Mouse (Mus musculus) neural tube, embryonic 15.5 days (tissue): ENCODE results near the gene Gm20388. TPM values are rescaled to one million over a fixed set of nuclear protein-coding genes. Genes with fewer than 3 reads are reported as not detected.

Experiments
- ATAC-seq: fragments of 200-750 bp; cut with Nextera tagmentation; 2 replicates; pipeline ENCODE4 v1.8.0; 2017; ENCODE audit warnings: mild to moderate bottlenecking, moderate TSS enrichment, moderate library complexity; ENCODE audit not compliant: low FRiP score
- H3K27ac ChIP-seq: fragments of 300-500 bp; sonication (generic); replicated peaks from 2 replicates; pipeline ENCODE4 v1.5.1; 2015; ENCODE audit warnings: mild to moderate bottlenecking, inconsistent platforms
- H3K27me3 ChIP-seq: fragments of 300-500 bp; sonication (generic); replicated peaks from 2 replicates; pipeline ENCODE4 v1.6.1; 2015; ENCODE audit warnings: inconsistent platforms
- H3K36me3 ChIP-seq: fragments of 300-500 bp; sonication (generic); 2 replicates; pipeline ENCODE4 v1.6.1; 2015; ENCODE audit warnings: inconsistent platforms
- H3K4me1 ChIP-seq: fragments of 300-500 bp; sonication (generic); 2 replicates; pipeline ENCODE4 v1.6.1; 2015; ENCODE audit warnings: inconsistent platforms
- H3K4me2 ChIP-seq: fragments of 300-500 bp; sonication (generic); 2 replicates; pipeline ENCODE4 v1.6.1; 2015; ENCODE audit warnings: inconsistent platforms, mild to moderate bottlenecking, moderate library complexity
- H3K4me3 ChIP-seq: fragments of 300-500 bp; sonication (generic); replicated peaks from 2 replicates; pipeline ENCODE4 v1.5.1; 2015; ENCODE audit warnings: mild to moderate bottlenecking, inconsistent platforms
- H3K9ac ChIP-seq: fragments of 300-500 bp; sonication (generic); replicated peaks from 2 replicates; pipeline ENCODE4 v1.6.1; 2015; ENCODE audit warnings: mild to moderate bottlenecking, inconsistent platforms
- H3K9me3 ChIP-seq: fragments of 300-500 bp; sonication (generic); replicated peaks from 2 replicates; pipeline ENCODE4 v1.6.1; 2016; ENCODE audit warnings: inconsistent platforms
- WGBS: fragments of 180-500 bp; shearing (Covaris S2); methylation state at CpG from one replicate; pipeline ENCODE4 v1.1.7; 2015; ENCODE audit warnings: mixed read lengths; 5-methylcytosine and 5-hydroxymethylcytosine counted together
- polyA plus RNA-seq: library from polyadenylated mRNA; unstranded; fragments of >200 nt; fragmentation: Nextera tagmentation; extraction: Ambion mirVana; gene quantifications from 2 replicates; pipeline ENCODE4 v1.2.1, GENCODE M21; 2015

Gene Gm20388
- polyA plus RNA-seq, 1 experiment from 2014 or later: not detected

- Histone ChIP-seq H3K4me1 (peaks cover 61% of the 10 kb centered on the region), H3K9ac (no peak overlapping the region), H3K27me3 (no peaks in the 10 kb centered on the region), H3K9me3 (no peaks in the 10 kb centered on the region), H3K27ac (no peak overlapping the region; the same call in 1 of the 2 replicates), H3K4me2 (peak overlapping the region; percentile 94), H3K36me3 (no peaks in the 10 kb centered on the region), H3K4me3 (no peak overlapping the region)
- 45% methylated on average over 2 of the region's 2 CpGs for WGBS
- ATAC-seq: no peak
These were observed 4323.9 kb downstream of the Gm20388 start for GRCm38 (mm10) chr8:124234496-124234895.

GRCm38 (mm10) chr8:124235536-124235935 is 4324.9 kb downstream of the Gm20388 start:
- 93% methylated on average over 4 of the region's 4 CpGs for WGBS
- Histone ChIP-seq H3K36me3 (no peaks in the 10 kb centered on the region), H3K9me3 (no peaks in the 10 kb centered on the region), H3K27ac (no peak overlapping the region), H3K4me2 (no peak overlapping the region), H3K27me3 (no peaks in the 10 kb centered on the region), H3K9ac (no peak overlapping the region), H3K4me1 (peaks cover 71% of the 10 kb centered on the region), H3K4me3 (no peak overlapping the region)
- no peak for ATAC-seq

- Histone ChIP-seq H3K4me1 (peaks cover 64% of the 10 kb centered on the region), H3K4me2 (no peak overlapping the region), H3K27me3 (no peaks in the 10 kb centered on the region), H3K9me3 (no peaks in the 10 kb centered on the region), H3K4me3 (no peak overlapping the region), H3K27ac (no peak overlapping the region), H3K9ac (no peak overlapping the region), H3K36me3 (no peaks in the 10 kb centered on the region)
- ATAC-seq: no peak
- WGBS: 82% methylated on average over 6 of the region's 6 CpGs
These were observed 4328.7 kb downstream of the Gm20388 start for GRCm38 (mm10) chr8:124239350-124239749.

GRCm38 (mm10) chr8:124240932-124241331 is 4330.3 kb downstream of the Gm20388 start:
- H3K4me2 ChIP-seq: no peak overlapping the region
- no peak for ATAC-seq
- 58% methylated on average over 8 of the region's 8 CpGs for WGBS
- H3K27ac ChIP-seq: peak overlapping the region; percentile 2; the same call in 1 of the 2 replicates
- H3K36me3 ChIP-seq: no peaks in the 10 kb centered on the region
- H3K4me3 ChIP-seq: no peak overlapping the region
- H3K27me3 ChIP-seq: no peaks in the 10 kb centered on the region
- H3K9ac ChIP-seq: no peak overlapping the region
- H3K4me1 ChIP-seq: peaks cover 50% of the 10 kb centered on the region
- H3K9me3 ChIP-seq: no peaks in the 10 kb centered on the region

GRCm38 (mm10) chr8:124242208-124242607 is 4331.6 kb downstream of the Gm20388 start:
- H3K4me1 ChIP-seq: peaks cover 47% of the 10 kb centered on the region
- no peak overlapping the region; the same call in 1 of the 2 replicates for H3K27ac ChIP-seq
- H3K27me3 ChIP-seq: no peaks in the 10 kb centered on the region
- H3K4me2 ChIP-seq: no peak overlapping the region
- H3K36me3 ChIP-seq: no peaks in the 10 kb centered on the region
- no peak overlapping the region for H3K4me3 ChIP-seq
- WGBS: 69% methylated on average over 6 of the region's 6 CpGs
- no peak overlapping the region for H3K9ac ChIP-seq
- no peaks in the 10 kb centered on the region for H3K9me3 ChIP-seq
- ATAC-seq: no peak

- H3K36me3 ChIP-seq: no peaks in the 10 kb centered on the region
- H3K4me2 ChIP-seq: no peak overlapping the region
- no peak overlapping the region for H3K27ac ChIP-seq
- H3K9ac ChIP-seq: no peak overlapping the region
- peaks cover 42% of the 10 kb centered on the region for H3K4me1 ChIP-seq
- no peaks in the 10 kb centered on the region for H3K27me3 ChIP-seq
- no peak for ATAC-seq
- no peak overlapping the region for H3K4me3 ChIP-seq
- WGBS: 96% methylated on average over 5 of the region's 5 CpGs
- H3K9me3 ChIP-seq: no peaks in the 10 kb centered on the region
These were observed 4332.3 kb downstream of the Gm20388 start for GRCm38 (mm10) chr8:124242913-124243312.

- H3K27ac ChIP-seq: no peak overlapping the region
- peaks cover 16% of the 10 kb centered on the region for H3K4me1 ChIP-seq
- ATAC-seq: no peak
- H3K9ac ChIP-seq: no peak overlapping the region
- H3K4me3 ChIP-seq: no peak overlapping the region
- 89% methylated on average over 6 of the region's 6 CpGs for WGBS
- H3K27me3 ChIP-seq: no peaks in the 10 kb centered on the region
- no peaks in the 10 kb centered on the region for H3K9me3 ChIP-seq
- no peaks in the 10 kb centered on the region for H3K36me3 ChIP-seq
- no peak overlapping the region for H3K4me2 ChIP-seq
These were observed 4336.9 kb downstream of the Gm20388 start for GRCm38 (mm10) chr8:124247581-124247980.

GRCm38 (mm10) chr8:124248688-124249087 is 4338.0 kb downstream of the Gm20388 start:
- H3K4me2 ChIP-seq: no peak overlapping the region
- 92% methylated on average over 6 of the region's 6 CpGs for WGBS
- H3K36me3 ChIP-seq: no peaks in the 10 kb centered on the region
- no peaks in the 10 kb centered on the region for H3K27me3 ChIP-seq
- no peak for ATAC-seq
- no peaks in the 10 kb centered on the region for H3K9me3 ChIP-seq
- H3K4me1 ChIP-seq: peaks cover 25% of the 10 kb centered on the region
- H3K4me3 ChIP-seq: no peak overlapping the region
- H3K9ac ChIP-seq: no peak overlapping the region
- no peak overlapping the region for H3K27ac ChIP-seq

GRCm38 (mm10) chr8:124250255-124250654 is 4339.6 kb downstream of the Gm20388 start:
- H3K9me3 ChIP-seq: no peaks in the 10 kb centered on the region
- WGBS: 40% methylated on average over 3 of the region's 3 CpGs
- H3K4me1 ChIP-seq: peaks cover 28% of the 10 kb centered on the region
- no peak overlapping the region for H3K27ac ChIP-seq
- no peak overlapping the region for H3K4me2 ChIP-seq
- no peak overlapping the region for H3K4me3 ChIP-seq
- no peak for ATAC-seq
- H3K9ac ChIP-seq: no peak overlapping the region
- H3K27me3 ChIP-seq: no peaks in the 10 kb centered on the region
- no peaks in the 10 kb centered on the region for H3K36me3 ChIP-seq

- Histone ChIP-seq H3K4me3 (no peak overlapping the region), H3K4me1 (peaks cover 30% of the 10 kb centered on the region), H3K27ac (no peak overlapping the region), H3K27me3 (no peaks in the 10 kb centered on the region), H3K36me3 (no peaks in the 10 kb centered on the region), H3K9ac (no peak overlapping the region), H3K4me2 (no peak overlapping the region), H3K9me3 (no peaks in the 10 kb centered on the region)
- WGBS: 20% methylated on average over 4 of the region's 4 CpGs
- ATAC-seq: no peak
These were observed 4340.1 kb downstream of the Gm20388 start for GRCm38 (mm10) chr8:124250785-124251184.

GRCm38 (mm10) chr8:124252533-124252950 is 4341.9 kb downstream of the Gm20388 start:
- H3K36me3 ChIP-seq: no peaks in the 10 kb centered on the region
- H3K4me3 ChIP-seq: no peak overlapping the region
- peaks cover 47% of the 10 kb centered on the region for H3K4me1 ChIP-seq
- WGBS: 82% methylated on average over 5 of the region's 5 CpGs
- H3K27me3 ChIP-seq: no peaks in the 10 kb centered on the region
- no peak for ATAC-seq
- no peaks in the 10 kb centered on the region for H3K9me3 ChIP-seq
- no peak overlapping the region for H3K9ac ChIP-seq
- no peak overlapping the region for H3K27ac ChIP-seq
- H3K4me2 ChIP-seq: no peak overlapping the region

GRCm38 (mm10) chr8:124253939-124254338 is 4343.3 kb downstream of the Gm20388 start:
- 89% methylated on average over 6 of the region's 6 CpGs for WGBS
- Histone ChIP-seq H3K9ac (no peak overlapping the region), H3K4me1 (peaks cover 58% of the 10 kb centered on the region)

GRCm38 (mm10) chr8:124256841-124257240 is 4346.2 kb downstream of the Gm20388 start:
- Histone ChIP-seq H3K4me3 (no peak overlapping the region), H3K4me1 (peaks cover 64% of the 10 kb centered on the region), H3K27me3 (no peaks in the 10 kb centered on the region), H3K9ac (no peak overlapping the region), H3K9me3 (no peaks in the 10 kb centered on the region), H3K36me3 (no peaks in the 10 kb centered on the region), H3K4me2 (no peak overlapping the region), H3K27ac (peak overlapping the region; percentile 74)
- ATAC-seq: 0 out of 2 replicates have a peak, but pooled peaks have one; percentile 19
- 52% methylated on average over 9 of the region's 9 CpGs for WGBS

More at GRCm38 (mm10) chr8:124253939-124254338, 4343.3 kb downstream of the Gm20388 start:
- no peak overlapping the region for H3K4me3 ChIP-seq
- no peak for ATAC-seq
- H3K4me2 ChIP-seq: no peak overlapping the region
- no peaks in the 10 kb centered on the region for H3K27me3 ChIP-seq
- no peaks in the 10 kb centered on the region for H3K9me3 ChIP-seq
- no peaks in the 10 kb centered on the region for H3K36me3 ChIP-seq
- no peak overlapping the region for H3K27ac ChIP-seq
